Comparison of ENCODE assay signal across 15 mouse cellular contexts in the genomic region with DNA sequence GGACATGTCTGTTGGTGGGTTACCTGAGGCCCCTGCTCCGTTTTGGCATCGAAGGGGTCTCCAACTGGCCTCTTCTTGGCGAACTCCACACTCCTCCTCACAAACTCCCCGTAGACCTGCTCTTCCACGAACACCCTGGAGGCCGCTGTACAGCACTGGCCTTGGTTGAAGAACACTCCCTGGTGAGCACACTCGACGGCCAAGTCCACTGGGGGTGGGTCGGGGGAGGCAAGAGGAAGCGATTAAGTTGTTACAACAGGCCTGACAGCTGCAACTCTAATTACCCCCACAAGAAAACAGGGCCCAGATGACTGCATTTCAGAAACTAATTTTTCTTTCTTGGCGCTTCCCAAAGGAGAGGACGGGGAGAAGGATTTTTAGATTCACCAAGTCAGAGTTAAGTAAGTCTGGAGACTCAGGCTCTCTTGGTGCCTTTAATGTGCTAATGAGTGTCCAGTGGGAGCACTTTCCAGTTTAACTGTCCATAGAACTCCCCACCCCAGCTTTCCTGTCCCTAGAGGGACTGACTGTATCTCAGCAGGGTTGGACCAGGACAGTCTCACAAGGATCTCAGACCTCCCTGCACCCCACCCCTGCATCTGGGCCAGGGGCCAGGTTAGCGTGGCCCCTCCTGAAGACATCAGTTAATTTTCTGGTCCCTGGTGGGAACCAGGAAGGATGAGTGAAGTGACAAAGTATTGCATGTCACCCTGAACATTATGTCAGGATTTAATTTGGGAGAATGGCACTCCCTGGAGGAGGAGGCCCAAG. TPM values are rescaled to one million over a fixed set of nuclear protein-coding genes. Genes with fewer than 3 reads are reported as not detected.
DNase-seq lines count a peak whose midpoint lies in the region; ATAC-seq lines count a peak whose summit lies in the region.
"Had no signal": no experiment of that assay in that cellular context is flagged by ENCODE, and none has a peak within 500 bp of the region (broad histone marks: within the 10 kb centered on the region; RNA-seq: fewer than 3 reads in every experiment).

No protein-coding gene starts in this region.

- intact Hi-C loops in heart, postnatal 10 days (cut with DNase I), result no loop called here
- intact Hi-C loops in left cerebral cortex, postnatal 25 days (cut with DNase I), result no loop called here

- no peak overlapping the region for H3K4me2 ChIP-seq in kidney, embryonic 16.5 days (replicated peaks; ENCODE audit: low read depth, low read length)

- no peaks in the 10 kb centered on the region for H3K27me3 ChIP-seq in kidney, embryonic 16.5 days (ENCODE audit: insufficient read depth, low read length)

- H3K9me3 ChIP-seq in kidney, embryonic 16.5 days (ENCODE audit: low read length), result no peaks in the 10 kb centered on the region

- H3K4me3 ChIP-seq in kidney, embryonic 16.5 days (ENCODE audit: low read length), result no peak overlapping the region

- H3K4me1 ChIP-seq in kidney, embryonic 16.5 days (ENCODE audit: insufficient read depth, low read length), result peaks cover 25% of the 10 kb centered on the region

- no peak for ATAC-seq in kidney, embryonic 16.5 days (ENCODE audit: low FRiP score, low TSS enrichment)
- ATAC-seq: forebrain, embryonic 16.5 days had no signal

- H3K36me3 ChIP-seq in kidney, embryonic 16.5 days (ENCODE audit: insufficient read depth, low read length), result no peaks in the 10 kb centered on the region

- no peak overlapping the region; the same call in 1 of the 2 replicates for H3K9ac ChIP-seq in kidney, embryonic 16.5 days (replicated peaks; ENCODE audit: low read length)
- H3K9ac ChIP-seq: liver, embryonic 14.5 days had no signal

- 43% methylated on average over 13 of the region's 13 CpGs for WGBS in kidney, embryonic 16.5 days

- DNase-seq in kidney, adult 9 months, result no peak
- DNase-seq in adrenal gland, postnatal 14 days, result peak; percentile 61
- peak; percentile 45 to 56 for DNase-seq in adrenal gland, postnatal 36 days
- DNase-seq in heart, postnatal 10 days, result peak; percentile 43 to 58
- no peak for DNase-seq in left cerebral cortex, adult 9 months (ENCODE audit: low spot score in 2 of 2)
- DNase-seq in left cerebral cortex, postnatal 25 days (ENCODE audit: low spot score in 2 of 2), result no peak
- DNase-seq: cerebellum, adult 11 months; left cerebral cortex, postnatal 4 days; thymus, postnatal 36 days had no signal

- H3K27ac ChIP-seq in kidney, embryonic 16.5 days (ENCODE audit: low read length), result peak overlapping the region; percentile 35; the same call in 1 of the 2 replicates
- H3K27ac ChIP-seq: liver, embryonic 14.5 days had no signal

RNA-seq across cellular contexts. Expression of gene Lrrk1, which starts 18.0 kb away (rescaled TPM):
- polyA plus RNA-seq in kidney, embryonic 16.5 days (2015; fragmentation: Nextera tagmentation; extraction: Ambion mirVana), result 16.7 and 18.1 TPM in 2 replicates
- 12.2 and 14.6 TPM in 2 replicates for total RNA-seq in adrenal gland, postnatal 14 days (2021)
- total RNA-seq in adrenal gland, postnatal 36 days (2021), result 10 to 100 TPM; 15.3 to 15.5 TPM
- total RNA-seq in heart, postnatal 10 days (2021), result 10 to 100 TPM; 11.9 to 13.3 TPM
- total RNA-seq in left cerebral cortex, postnatal 25 days (2021), result 1 to 10 TPM; 3.8 to 4.9 TPM

RNA-seq across cellular contexts. Expression of gene Aldh1a3, which starts 21.2 kb away (rescaled TPM):
- polyA plus RNA-seq in kidney, embryonic 16.5 days (2015; fragmentation: Nextera tagmentation; extraction: Ambion mirVana), result 43.4 and 48.6 TPM in 2 replicates
- total RNA-seq in adrenal gland, postnatal 14 days (2021), result 10.9 and 12.6 TPM in 2 replicates
- 10 to 100 TPM in 1 of 2 experiments, 1 to 10 TPM in 1; 9.2 to 10.4 TPM for total RNA-seq in adrenal gland, postnatal 36 days (2021)
- 1 to 10 TPM; 2.1 to 3.1 TPM for total RNA-seq in heart, postnatal 10 days (2021)
- total RNA-seq in left cerebral cortex, postnatal 25 days (2021), result 1 to 10 TPM; 1.5 to 2.8 TPM
- total RNA-seq: neutrophil, adult 5-6 weeks had no signal

RNA-seq across cellular contexts. Expression of gene Gm10974, which starts 40.4 kb away (rescaled TPM):
- polyA plus RNA-seq in kidney, embryonic 16.5 days (2015; fragmentation: Nextera tagmentation; extraction: Ambion mirVana), result not detected in 2 replicates
- not detected in 2 replicates for total RNA-seq in adrenal gland, postnatal 14 days (2021)
- not detected for total RNA-seq in adrenal gland, postnatal 36 days (2021)
- not detected for total RNA-seq in heart, postnatal 10 days (2021)
- total RNA-seq in left cerebral cortex, postnatal 25 days (2021), result not detected
- total RNA-seq: granulocyte monocyte progenitor cell, adult 5-6 weeks; left cerebral cortex, postnatal 4 days; megakaryocyte progenitor cell, adult 5-6 weeks; neutrophil, adult 5-6 weeks had no signal
- polyA plus RNA-seq: forebrain, embryonic 16.5 days; liver, embryonic 14.5 days had no signal

Comparison
In these comparisons a context has a peak if more than half of its experiments do, and no peak if none do; other contexts are left out.
1. DNase-seq: peak in adrenal gland, postnatal 14 days (single experiment), adrenal gland, postnatal 36 days (2 of 2) and heart, postnatal 10 days (2 of 2); none in kidney, adult 9 months (single experiment), left cerebral cortex, adult 9 months (0 of 2) and left cerebral cortex, postnatal 25 days (0 of 2).